Mouse (Mus musculus): Measurements from ENCODE around the gene Sirt1.

- TF ChIP-seq BHLHE40 (IDR thresholded peaks at IDR 0.05; ENCODE audit: low read depth, low read length) (no peak), MXI1 (IDR thresholded peaks at IDR 0.05; ENCODE audit: low read depth, low read length) (no peak), POLR2AphosphoS2 (IDR thresholded peaks at IDR 0.05; ENCODE audit: low read depth, low read length) (no peak), ZMIZ1 (IDR thresholded peaks at IDR 0.05; ENCODE audit: low read depth, low read length) (no peak), ZNF384 (IDR thresholded peaks at IDR 0.05; ENCODE audit: low read depth, low read length) (no peak), MAZ (IDR thresholded peaks at IDR 0.05; ENCODE audit: low read depth, low read length) (no peak), CTCF (conservative IDR thresholded peaks at IDR 0.05 in 1 of 2, IDR thresholded peaks at IDR 0.05 in 1 of 2; ENCODE audit: low read depth in 2 of 2, low read length in 2 of 2) (no peak)
Measured at GRCm38 (mm10) chr10:63277010-63277409, 104.5 kb downstream of the Sirt1 start.

Measured in CH12.LX (cell line).